Mouse (Mus musculus): Measurements from ENCODE around the gene Xrcc1. TPM values are rescaled to one million over a fixed set of nuclear protein-coding genes. Genes with fewer than 3 reads are reported as not detected.
A peak's percentile ranks its signal among the peaks of the same experiment; 100 is the strongest.

The Xrcc1 gene
- polyA plus RNA-seq, 1 experiment from 2014 or later: 57.4 TPM

GRCm38 (mm10) chr7:24594309-24594803 lies 48.3 kb downstream of the Xrcc1 start:
- ATAC-seq (ENCODE audit: insufficient number of reproducible peaks, insufficient read depth, low FRiP score, low read depth): no peak
- peak overlapping the region; percentile 73 for H3K4me2 ChIP-seq (ENCODE audit: low read length)
- no peaks in the 10 kb centered on the region for H3K36me3 ChIP-seq (ENCODE audit: control insufficient read depth, insufficient read depth, low read length)
- H3K27me3 ChIP-seq (ENCODE audit: control insufficient read depth, insufficient read depth, low read length): no peaks in the 10 kb centered on the region
- H3K9me3 ChIP-seq (ENCODE audit: control insufficient read depth, low read length): no peaks in the 10 kb centered on the region
- H3K4me1 ChIP-seq (ENCODE audit: control insufficient read depth in 2 of 2, insufficient read depth in 2 of 2, low read length in 2 of 2): peaks cover 3 to 4% of the 10 kb centered on the region in 2 experiments; a peak in 2 of 4 replicates
- H3K9ac ChIP-seq (ENCODE audit: low read length): peak overlapping the region; percentile 70
- H3K27ac ChIP-seq (replicated peaks in 1 of 2; ENCODE audit: control insufficient read depth in 1 of 2, insufficient read depth in 1 of 2, low read depth in 2 of 2, low read length in 2 of 2): no peak overlapping the region
- H3K4me3 ChIP-seq (ENCODE audit: control insufficient read depth in 1 of 2, insufficient read depth in 1 of 2, low read depth in 1 of 2, low read length in 2 of 2): peak overlapping the region; percentile 57 to 73
- 4% methylated on average over 13 of the region's 13 CpGs for WGBS

- H3K36me3 ChIP-seq (ENCODE audit: control insufficient read depth, insufficient read depth, low read length): no peaks in the 10 kb centered on the region
- ATAC-seq (ENCODE audit: insufficient number of reproducible peaks, insufficient read depth, low FRiP score, low read depth): no peak
- H3K4me1 ChIP-seq (ENCODE audit: control insufficient read depth in 2 of 2, insufficient read depth in 2 of 2, low read length in 2 of 2): peaks cover 3 to 4% of the 10 kb centered on the region in 2 experiments; a peak in 2 of 4 replicates
- 76% methylated on average over 2 of the region's 2 CpGs for WGBS
- no peak overlapping the region for H3K4me3 ChIP-seq (ENCODE audit: control insufficient read depth in 1 of 2, insufficient read depth in 1 of 2, low read depth in 1 of 2, low read length in 2 of 2)
- H3K9ac ChIP-seq (ENCODE audit: low read length): no peak overlapping the region
- H3K27ac ChIP-seq (replicated peaks in 1 of 2; ENCODE audit: control insufficient read depth in 1 of 2, insufficient read depth in 1 of 2, low read depth in 2 of 2, low read length in 2 of 2): no peak overlapping the region
- H3K4me2 ChIP-seq (ENCODE audit: low read length): no peak overlapping the region
- no peaks in the 10 kb centered on the region for H3K9me3 ChIP-seq (ENCODE audit: control insufficient read depth, low read length)
- H3K27me3 ChIP-seq (ENCODE audit: control insufficient read depth, insufficient read depth, low read length): no peaks in the 10 kb centered on the region
Measured at GRCm38 (mm10) chr7:24595464-24595863, 49.4 kb downstream of the Xrcc1 start.

DNA sequence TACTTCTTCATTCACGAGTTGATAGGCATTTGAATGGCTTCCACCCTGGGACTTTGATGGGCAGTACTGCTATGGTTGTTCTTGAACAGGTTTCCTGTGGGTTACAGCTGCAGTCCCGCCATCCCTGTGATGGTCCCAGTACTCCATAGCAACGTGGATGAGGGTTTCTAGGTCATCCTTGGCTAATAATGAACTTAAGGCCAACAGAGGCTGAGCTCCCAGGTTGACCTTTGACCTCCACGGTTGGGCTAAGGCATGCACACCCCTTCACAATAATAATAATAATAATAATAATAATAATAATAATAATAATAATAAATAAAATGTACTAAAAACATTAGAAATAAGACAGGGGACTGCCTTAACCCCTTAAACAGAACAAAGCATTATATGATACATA lies 52.0 kb downstream of the Xrcc1 start:
- Histone ChIP-seq H3K9ac (ENCODE audit: low read length) (no peak overlapping the region), H3K4me1 (ENCODE audit: control insufficient read depth in 2 of 2, insufficient read depth in 2 of 2, low read length in 2 of 2) (peaks cover 3 to 4% of the 10 kb centered on the region in 2 experiments; a peak in 2 of 4 replicates), H3K9me3 (ENCODE audit: control insufficient read depth, low read length) (no peaks in the 10 kb centered on the region), H3K4me3 (ENCODE audit: control insufficient read depth in 1 of 2, insufficient read depth in 1 of 2, low read depth in 1 of 2, low read length in 2 of 2) (no peak overlapping the region), H3K36me3 (ENCODE audit: control insufficient read depth, insufficient read depth, low read length) (no peaks in the 10 kb centered on the region), H3K27ac (replicated peaks in 1 of 2; ENCODE audit: control insufficient read depth in 1 of 2, insufficient read depth in 1 of 2, low read depth in 2 of 2, low read length in 2 of 2) (no peak overlapping the region), H3K4me2 (ENCODE audit: low read length) (no peak overlapping the region), H3K27me3 (ENCODE audit: control insufficient read depth, insufficient read depth, low read length) (no peaks in the 10 kb centered on the region)
- 69% methylated on average over 4 of the region's 4 CpGs for WGBS
- no peak for ATAC-seq (ENCODE audit: insufficient number of reproducible peaks, insufficient read depth, low FRiP score, low read depth)

GRCm38 (mm10) chr7:24599211-24600067 lies 53.4 kb downstream of the Xrcc1 start:
- Histone ChIP-seq H3K9me3 (ENCODE audit: control insufficient read depth, low read length) (no peaks in the 10 kb centered on the region), H3K27me3 (ENCODE audit: control insufficient read depth, insufficient read depth, low read length) (no peaks in the 10 kb centered on the region), H3K27ac (replicated peaks in 1 of 2; ENCODE audit: control insufficient read depth in 1 of 2, insufficient read depth in 1 of 2, low read depth in 2 of 2, low read length in 2 of 2) (no peak overlapping the region), H3K36me3 (ENCODE audit: control insufficient read depth, insufficient read depth, low read length) (no peaks in the 10 kb centered on the region), H3K9ac (ENCODE audit: low read length) (no peak overlapping the region), H3K4me2 (ENCODE audit: low read length) (no peak overlapping the region), H3K4me3 (ENCODE audit: control insufficient read depth in 1 of 2, insufficient read depth in 1 of 2, low read depth in 1 of 2, low read length in 2 of 2) (no peak overlapping the region), H3K4me1 (ENCODE audit: control insufficient read depth in 2 of 2, insufficient read depth in 2 of 2, low read length in 2 of 2) (peaks cover 3% of the 10 kb centered on the region in 2 experiments; a peak in 2 of 4 replicates)
- 64% methylated on average over 15 of the region's 15 CpGs for WGBS
- no peak for ATAC-seq (ENCODE audit: insufficient number of reproducible peaks, insufficient read depth, low FRiP score, low read depth)

DNA sequence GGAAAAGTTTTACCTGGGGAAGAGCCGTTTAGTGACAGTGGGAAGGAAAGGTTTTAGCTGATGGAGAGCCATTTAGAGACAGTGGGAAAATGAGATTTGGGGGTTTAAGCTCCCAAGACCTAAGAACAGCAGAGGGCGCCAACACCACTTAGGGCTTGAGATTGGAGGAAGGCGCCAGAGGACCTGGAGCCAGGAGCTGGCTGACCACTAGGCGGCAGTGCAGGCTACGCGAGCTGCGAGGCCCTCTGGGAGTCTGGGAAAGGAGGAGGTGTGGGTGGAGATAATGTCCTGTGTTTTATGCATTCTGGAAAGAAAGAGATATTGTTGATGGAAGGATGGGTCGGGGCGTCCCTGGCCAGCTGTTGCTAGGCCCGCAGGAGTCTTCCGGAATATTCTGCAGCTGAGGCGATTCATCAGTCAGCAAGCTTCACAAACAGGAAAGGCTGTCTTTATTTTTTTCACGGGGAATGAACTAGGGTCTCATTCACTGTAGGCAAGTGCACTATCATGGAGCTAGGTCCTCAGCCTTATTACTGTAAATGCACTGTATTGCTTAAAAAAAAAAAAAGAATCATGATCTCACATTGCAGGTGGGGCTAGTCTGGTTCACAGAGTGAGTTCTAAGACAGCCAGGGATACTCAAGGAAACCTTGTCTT lies 55.0 kb downstream of the Xrcc1 start:
- Histone ChIP-seq H3K4me3 (ENCODE audit: control insufficient read depth in 1 of 2, insufficient read depth in 1 of 2, low read depth in 1 of 2, low read length in 2 of 2) (no peak overlapping the region), H3K4me1 (ENCODE audit: control insufficient read depth in 2 of 2, insufficient read depth in 2 of 2, low read length in 2 of 2) (no peaks in the 10 kb centered on the region), H3K9ac (ENCODE audit: low read length) (no peak overlapping the region), H3K4me2 (ENCODE audit: low read length) (peak overlapping the region; percentile 39), H3K27me3 (ENCODE audit: control insufficient read depth, insufficient read depth, low read length) (no peaks in the 10 kb centered on the region), H3K9me3 (ENCODE audit: control insufficient read depth, low read length) (no peaks in the 10 kb centered on the region), H3K36me3 (ENCODE audit: control insufficient read depth, insufficient read depth, low read length) (no peaks in the 10 kb centered on the region), H3K27ac (replicated peaks in 1 of 2; ENCODE audit: control insufficient read depth in 1 of 2, insufficient read depth in 1 of 2, low read depth in 2 of 2, low read length in 2 of 2) (no peak overlapping the region)
- 8% methylated on average over 13 of the region's 13 CpGs for WGBS
- peak; percentile 66; the same call in 1 of the 2 replicates for ATAC-seq (ENCODE audit: insufficient number of reproducible peaks, insufficient read depth, low FRiP score, low read depth)

- no peaks in the 10 kb centered on the region for H3K36me3 ChIP-seq (ENCODE audit: control insufficient read depth, insufficient read depth, low read length)
- no peak overlapping the region for H3K9ac ChIP-seq (ENCODE audit: low read length)
- WGBS: 80% methylated on average over 7 of the region's 7 CpGs
- no peaks in the 10 kb centered on the region for H3K9me3 ChIP-seq (ENCODE audit: control insufficient read depth, low read length)
- H3K4me1 ChIP-seq (ENCODE audit: control insufficient read depth in 2 of 2, insufficient read depth in 2 of 2, low read length in 2 of 2): peaks cover 0 to 3% of the 10 kb centered on the region in 2 experiments; a peak in 3 of 4 replicates
- ATAC-seq (ENCODE audit: insufficient number of reproducible peaks, insufficient read depth, low FRiP score, low read depth): no peak
- H3K27me3 ChIP-seq (ENCODE audit: control insufficient read depth, insufficient read depth, low read length): peaks cover 19% of the 10 kb centered on the region
- H3K4me2 ChIP-seq (ENCODE audit: low read length): no peak overlapping the region
- no peak overlapping the region for H3K27ac ChIP-seq (replicated peaks in 1 of 2; ENCODE audit: control insufficient read depth in 1 of 2, insufficient read depth in 1 of 2, low read depth in 2 of 2, low read length in 2 of 2)
- H3K4me3 ChIP-seq (ENCODE audit: control insufficient read depth in 1 of 2, insufficient read depth in 1 of 2, low read depth in 1 of 2, low read length in 2 of 2): no peak overlapping the region
Measured at GRCm38 (mm10) chr7:24605561-24605960, 59.5 kb downstream of the Xrcc1 start.

GRCm38 (mm10) chr7:24606046-24606445 lies 60.0 kb downstream of the Xrcc1 start:
- WGBS: 69% methylated on average over 7 of the region's 7 CpGs

More at GRCm38 (mm10) chr7:24606046-24606445, 60.0 kb downstream of the Xrcc1 start:
- H3K4me2 ChIP-seq (ENCODE audit: low read length): no peak overlapping the region
- H3K9me3 ChIP-seq (ENCODE audit: control insufficient read depth, low read length): no peaks in the 10 kb centered on the region
- no peak overlapping the region for H3K27ac ChIP-seq (replicated peaks in 1 of 2; ENCODE audit: control insufficient read depth in 1 of 2, insufficient read depth in 1 of 2, low read depth in 2 of 2, low read length in 2 of 2)
- ATAC-seq (ENCODE audit: insufficient number of reproducible peaks, insufficient read depth, low FRiP score, low read depth): no peak
- peaks cover 2 to 8% of the 10 kb centered on the region in 2 experiments; a peak in 3 of 4 replicates for H3K4me1 ChIP-seq (ENCODE audit: control insufficient read depth in 2 of 2, insufficient read depth in 2 of 2, low read length in 2 of 2)
- no peak overlapping the region for H3K9ac ChIP-seq (ENCODE audit: low read length)
- H3K4me3 ChIP-seq (ENCODE audit: control insufficient read depth in 1 of 2, insufficient read depth in 1 of 2, low read depth in 1 of 2, low read length in 2 of 2): no peak overlapping the region
- H3K36me3 ChIP-seq (ENCODE audit: control insufficient read depth, insufficient read depth, low read length): no peaks in the 10 kb centered on the region
- peaks cover 24% of the 10 kb centered on the region for H3K27me3 ChIP-seq (ENCODE audit: control insufficient read depth, insufficient read depth, low read length)
